Mouse (Mus musculus): ENCODE measurements around the gene Napepld.
"Not testable (repeated sequence)": the region's sequence is repeated elsewhere in the genome, so short reads cannot be mapped to it uniquely, and the experiment has no call there.

Gene Napepld

GRCm38 (mm10) chr5:21667191-21668137, 33.7 kb downstream of the Napepld start:
- no peak for DNase-seq (ENCODE audit: low read depth)

GRCm38 (mm10) chr5:21663081-21663480, 38.1 kb downstream of the Napepld start:
- DNase-seq (ENCODE audit: low read depth), result no peak

GRCm38 (mm10) chr5:21660850-21661249, 40.3 kb downstream of the Napepld start:
- no peak for DNase-seq (ENCODE audit: low read depth)

- DNase-seq (ENCODE audit: low read depth), result peak; percentile 76
Measured at GRCm38 (mm10) chr5:21658623-21659395, 42.4 kb downstream of the Napepld start.

- DNase-seq (ENCODE audit: low read depth), result no peak
Measured at GRCm38 (mm10) chr5:21658038-21658437, 43.2 kb downstream of the Napepld start.

GRCm38 (mm10) chr5:21656912-21657311, 44.3 kb downstream of the Napepld start:
- no peak for DNase-seq (ENCODE audit: low read depth)

GRCm38 (mm10) chr5:21651885-21652612, 49.1 kb downstream of the Napepld start:
- no peak for DNase-seq (ENCODE audit: low read depth)

GRCm38 (mm10) chr5:21650736-21651135, 50.5 kb downstream of the Napepld start:
- DNase-seq (ENCODE audit: low read depth), result no peak

GRCm38 (mm10) chr5:21646133-21646491, 55.1 kb downstream of the Napepld start:
- no peak for DNase-seq (ENCODE audit: low read depth)

- DNase-seq (ENCODE audit: low read depth), result peak; percentile 95
Measured at GRCm38 (mm10) chr5:21645439-21646132, 55.6 kb downstream of the Napepld start, which contains the start of the genes Fbxl13 and Armc10. Gene Fbxl13 (minus strand): TSS chr5:21645634. Gene Armc10 (plus strand): TSS chr5:21645813.

- no peak for DNase-seq (ENCODE audit: low read depth)
Measured at GRCm38 (mm10) chr5:21644891-21645438, 56.2 kb downstream of the Napepld start.

GRCm38 (mm10) chr5:21643606-21644005, 57.6 kb downstream of the Napepld start:
- no peak for DNase-seq (ENCODE audit: low read depth)

- peak; percentile 78 for DNase-seq (ENCODE audit: low read depth)
Measured at GRCm38 (mm10) chr5:21640961-21641360, 60.2 kb downstream of the Napepld start.

GRCm38 (mm10) chr5:21625916-21626315, 75.3 kb downstream of the Napepld start:
- DNase-seq (ENCODE audit: low read depth), result no peak

GRCm38 (mm10) chr5:21616450-21617009, 84.7 kb downstream of the Napepld start:
- no peak for DNase-seq (ENCODE audit: low read depth)

- DNase-seq (ENCODE audit: low read depth), result not testable (repeated sequence)
Measured at GRCm38 (mm10) chr5:21614299-21614698, 86.9 kb downstream of the Napepld start.

Measured in naive thymus-derived CD4-positive, alpha-beta T cell, adult 2 months (primary cell).